Mouse (Mus musculus) MEL (cell line): ENCODE results near the gene Sass6. TPM values are rescaled to one million over a fixed set of nuclear protein-coding genes. Genes with fewer than 3 reads are reported as not detected.

Experiments used
- DNase-seq: peaks from one replicate; pipeline ENCODE4 v3.0.0; 2011; ENCODE audit warnings: low read depth, low spot score
- H3K27ac ChIP-seq: 2 replicates; pipeline ENCODE4 v1.5.1; 2012; ENCODE audit warnings: low read depth, mild to moderate bottlenecking, control low read depth, low read length, moderate library complexity; ENCODE audit not compliant: control insufficient read depth
- H3K27me3 ChIP-seq, 2 experiments: fragments of 150-350 bp in 1 of 2; sonication (generic) in 1 of 2; 2 replicates each; pipeline ENCODE4 v1.6.1; 2012; ENCODE audit warnings: low read length in 2 of 2, mild to moderate bottlenecking in 2 of 2, improper control_type of control experiment in 1 of 2, moderate library complexity in 1 of 2; ENCODE audit not compliant: insufficient read depth in 2 of 2, control insufficient read depth in 1 of 2
- H3K36me3 ChIP-seq, 2 experiments: 2 replicates each; pipeline ENCODE4 v1.6.1; 2012 to 2014; ENCODE audit warnings: low read length in 2 of 2, improper control_type of control experiment in 1 of 2, inconsistent platforms in 1 of 2, mild to moderate bottlenecking in 1 of 2; ENCODE audit not compliant: insufficient read depth in 2 of 2, control insufficient read depth in 1 of 2
- H3K4me1 ChIP-seq, 2 experiments: fragments of 150-350 bp in 1 of 2; sonication (generic) in 1 of 2; 2 replicates each; pipeline ENCODE4 v1.6.1; 2012; ENCODE audit warnings: low read length in 2 of 2, improper control_type of control experiment in 1 of 2, mild to moderate bottlenecking in 1 of 2; ENCODE audit not compliant: insufficient read depth in 2 of 2, control insufficient read depth in 1 of 2
- H3K4me3 ChIP-seq, 2 experiments: fragments of 150-350 bp in 1 of 2; sonication (generic) in 1 of 2; 2 replicates each; pipeline ENCODE4 v1.5.1; 2012; ENCODE audit warnings: low read depth in 2 of 2, low read length in 2 of 2, mild to moderate bottlenecking in 2 of 2, moderate library complexity in 2 of 2, control low read depth in 1 of 2, improper control_type of control experiment in 1 of 2; ENCODE audit not compliant: control insufficient read depth in 1 of 2, insufficient read depth in 1 of 2
- H3K79me2 ChIP-seq: 2 replicates; pipeline ENCODE4 v1.6.1; 2012; ENCODE audit warnings: mild to moderate bottlenecking, low read length, moderate library complexity; ENCODE audit not compliant: control insufficient read depth, poor library complexity, insufficient read depth
- H3K9ac ChIP-seq: 2 replicates; pipeline ENCODE4 v1.6.1; 2012; ENCODE audit warnings: low read depth, mild to moderate bottlenecking, control low read depth, low read length, moderate library complexity; ENCODE audit not compliant: control insufficient read depth, poor library complexity, severe bottlenecking
- H3K9me3 ChIP-seq: fragments of 150-350 bp; sonication (generic); replicated peaks from 2 replicates; pipeline ENCODE4 v1.6.1; 2012; ENCODE audit warnings: mild to moderate bottlenecking, low read length, improper control_type of control experiment, moderate library complexity; ENCODE audit not compliant: insufficient read depth
- ELF1 ChIP-seq: IDR thresholded peaks from 2 replicates; pipeline ENCODE4 v1.6.1; 2014; ENCODE audit warnings: low read depth, mild to moderate bottlenecking, inconsistent platforms, low read length, improper control_type of control experiment, moderate library complexity
- EP300 ChIP-seq, 2 experiments: IDR thresholded peaks; 2 replicates each; pipeline ENCODE4 v1.6.1; 2011; ENCODE audit warnings: improper control_type of control experiment in 2 of 2, low read length in 2 of 2, low read depth in 1 of 2, mild to moderate bottlenecking in 1 of 2
- GATA1 ChIP-seq: IDR thresholded peaks from 2 replicates; pipeline ENCODE4 v1.6.1; 2011; ENCODE audit warnings: low read depth, low read length, improper control_type of control experiment
- JUND ChIP-seq: IDR thresholded peaks from 2 replicates; pipeline ENCODE4 v1.6.1; 2011; ENCODE audit warnings: low read depth, mild to moderate bottlenecking, improper control_type of control experiment, low read length
- MAFK ChIP-seq: IDR thresholded peaks from 2 replicates; pipeline ENCODE4 v1.6.1; 2011; ENCODE audit warnings: low read depth, mild to moderate bottlenecking, low read length, improper control_type of control experiment, borderline replicate concordance
- MXI1 ChIP-seq: IDR thresholded peaks from 2 replicates; pipeline ENCODE4 v1.6.1; 2011; ENCODE audit warnings: mild to moderate bottlenecking, low read depth, low read length, improper control_type of control experiment
- MYB ChIP-seq: IDR thresholded peaks from 2 replicates; pipeline ENCODE4 v1.6.1; 2011; ENCODE audit warnings: mild to moderate bottlenecking, low read depth, low read length, improper control_type of control experiment
- NELFE ChIP-seq: IDR thresholded peaks from 2 replicates; pipeline ENCODE4 v1.6.1; 2011; ENCODE audit warnings: low read depth, low read length, improper control_type of control experiment
- NRF1 ChIP-seq: IDR thresholded peaks from 2 replicates; pipeline ENCODE4 v1.6.1; 2014; ENCODE audit warnings: low read depth, mild to moderate bottlenecking, inconsistent platforms, low read length, improper control_type of control experiment, moderate library complexity; ENCODE audit not compliant: poor library complexity, insufficient read depth, severe bottlenecking
- POLR2A ChIP-seq, 2 experiments: IDR thresholded peaks; 2 replicates each; pipeline ENCODE4 v1.6.1; 2011 to 2012; ENCODE audit warnings: low read length in 2 of 2, mild to moderate bottlenecking in 2 of 2, control low read depth in 1 of 2, improper control_type of control experiment in 1 of 2, low read depth in 1 of 2, moderate library complexity in 1 of 2; ENCODE audit not compliant: control insufficient read depth in 1 of 2, insufficient read depth in 1 of 2, poor library complexity in 1 of 2
- POLR2AphosphoS2 ChIP-seq: IDR thresholded peaks from 2 replicates; pipeline ENCODE4 v1.6.1; 2011; ENCODE audit warnings: low read length, improper control_type of control experiment
- POLR2AphosphoS5 ChIP-seq: IDR thresholded peaks from 2 replicates; pipeline ENCODE4 v1.6.1; 2012; ENCODE audit warnings: low read depth, borderline replicate concordance, mild to moderate bottlenecking, inconsistent platforms, low read length, moderate library complexity, mixed read lengths
- RAD21 ChIP-seq: IDR thresholded peaks from 2 replicates; pipeline ENCODE4 v1.6.1; 2011; ENCODE audit warnings: mild to moderate bottlenecking, low read depth, low read length, improper control_type of control experiment
- RCOR1 ChIP-seq: IDR thresholded peaks from 2 replicates; pipeline ENCODE4 v1.6.1; 2012; ENCODE audit warnings: low read depth, mild to moderate bottlenecking, inconsistent platforms, low read length, improper control_type of control experiment
- SIN3A ChIP-seq: IDR thresholded peaks from 2 replicates; pipeline ENCODE4 v1.6.1; 2012; ENCODE audit warnings: low read length, improper control_type of control experiment, inconsistent platforms
- SMC3 ChIP-seq: IDR thresholded peaks from 2 replicates; pipeline ENCODE4 v1.6.1; 2011; ENCODE audit warnings: low read depth, low read length, improper control_type of control experiment
- TCF12 ChIP-seq: IDR thresholded peaks from 2 replicates; pipeline ENCODE4 v1.6.1; 2014; ENCODE audit warnings: low read depth, mild to moderate bottlenecking, inconsistent platforms, low read length, improper control_type of control experiment, moderate library complexity
- USF1 ChIP-seq: IDR thresholded peaks from 2 replicates; pipeline ENCODE4 v1.6.1; 2014; ENCODE audit warnings: low read depth, mild to moderate bottlenecking, inconsistent platforms, low read length, improper control_type of control experiment, moderate library complexity
- USF2 ChIP-seq, 2 experiments: IDR thresholded peaks; 2 replicates each; pipeline ENCODE4 v1.6.1; 2011 to 2012; ENCODE audit warnings: improper control_type of control experiment in 2 of 2, low read length in 2 of 2, borderline replicate concordance in 1 of 2, inconsistent platforms in 1 of 2, low read depth in 1 of 2, mild to moderate bottlenecking in 1 of 2; ENCODE audit not compliant: insufficient read depth in 1 of 2
- ZNF384 ChIP-seq: IDR thresholded peaks from 2 replicates; pipeline ENCODE4 v1.6.1; 2012; ENCODE audit warnings: low read depth, mild to moderate bottlenecking, inconsistent platforms, low read length, improper control_type of control experiment
- polyA plus RNA-seq, 2 experiments: library from polyadenylated mRNA; stranded (reverse) in 1 of 2; unstranded in 1 of 2; fragments of >175 nt in 1 of 2; fragments of >200 nt in 1 of 2; gene quantifications; 2 replicates each; pipeline versions ENCODE4 v1.2.1 to v1.2.4; 2012; ENCODE audit warnings: low replicate concordance in 2 of 2, low read depth in 1 of 2; ENCODE audit not compliant: insufficient read length in 2 of 2, insufficient read depth in 1 of 2, missing spikeins in 1 of 2
- total RNA-seq: library from RNA; depleted of rRNA; stranded (reverse); fragments of 300-350 nt; gene quantifications from 2 replicates; pipeline ENCODE4 v1.2.3, GENCODE M21; 2012

Gene Sass6
- total and polyA plus RNA-seq, 3 experiments = 8.5 to 15.4 TPM; not detected in 1

- Histone ChIP-seq H3K79me2 (no peaks in the 10 kb centered on the region), H3K4me3 (no peak overlapping the region), H3K4me1 (peaks cover 0 to 8% of the 10 kb centered on the region in 2 experiments; a peak in 3 of 4 replicates), H3K9ac (no peak overlapping the region), H3K9me3 (no peaks in the 10 kb centered on the region), H3K36me3 (peaks cover 17 to 45% of the 10 kb centered on the region in 2 experiments), H3K27me3 (no peaks in the 10 kb centered on the region), H3K27ac (no peak overlapping the region)
- TF ChIP-seq RCOR1 (peak; percentile 81; the same call in 1 of the 2 replicates), EP300 (IDR thresholded peaks at IDR 0.05; ENCODE audit: low read depth in 1 of 2, low read length in 2 of 2) (peak in 1 of 2 experiments; percentile 45; a peak in 1 of 4 replicates), GATA1 (peak; percentile 55), POLR2AphosphoS5 (no peak), TCF12 (peak; percentile 47; the same call in 1 of the 2 replicates), POLR2A (IDR thresholded peaks at IDR 0.05; ENCODE audit: control insufficient read depth in 1 of 2, insufficient read depth in 1 of 2, low read depth in 1 of 2, low read length in 2 of 2, poor library complexity in 1 of 2) (no peak)
- peak; percentile 45 for DNase-seq
Observed at GRCm38 (mm10) chr3:116642373-116642772, 47.6 kb downstream of the Sass6 start.

DNA sequence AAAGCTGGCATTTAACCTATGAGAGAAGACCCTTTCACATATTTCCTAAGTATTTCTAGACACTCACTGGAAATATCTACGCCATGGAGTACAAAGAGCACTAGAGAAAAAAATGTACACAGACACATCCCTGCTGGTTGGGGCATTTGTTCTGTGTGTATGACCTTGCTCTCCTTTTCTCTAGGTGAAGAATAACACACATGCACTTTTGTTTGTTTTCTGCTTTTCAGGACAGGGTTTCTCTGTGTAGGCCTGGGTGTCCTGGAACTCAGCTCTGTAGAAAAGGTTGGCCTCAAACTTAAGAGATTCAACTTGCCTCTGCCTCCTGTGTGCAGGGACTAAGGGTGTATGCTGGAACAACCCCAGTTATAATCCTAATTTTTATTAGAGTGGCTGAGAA, 51.6 kb downstream of the Sass6 start:
- H3K36me3 ChIP-seq = peaks cover 15 to 32% of the 10 kb centered on the region in 2 experiments
- no peaks in the 10 kb centered on the region for H3K27me3 ChIP-seq
- TF ChIP-seq POLR2AphosphoS2 (no peak), JUND (no peak), MXI1 (no peak), POLR2A (IDR thresholded peaks at IDR 0.05; ENCODE audit: control insufficient read depth in 1 of 2, insufficient read depth in 1 of 2, low read depth in 1 of 2, low read length in 2 of 2, poor library complexity in 1 of 2) (no peak), MAFK (no peak), RAD21 (no peak), USF1 (no peak), NRF1 (no peak), SMC3 (no peak), GATA1 (no peak)
- no peak overlapping the region for H3K4me3 ChIP-seq
- no peaks in the 10 kb centered on the region for H3K9me3 ChIP-seq
- H3K79me2 ChIP-seq = peaks cover 8% of the 10 kb centered on the region
- H3K4me1 ChIP-seq = peaks cover 0 to 8% of the 10 kb centered on the region in 2 experiments; a peak in 3 of 4 replicates
- no peak for DNase-seq
- H3K27ac ChIP-seq = no peak overlapping the region
- H3K9ac ChIP-seq = no peak overlapping the region

DNA sequence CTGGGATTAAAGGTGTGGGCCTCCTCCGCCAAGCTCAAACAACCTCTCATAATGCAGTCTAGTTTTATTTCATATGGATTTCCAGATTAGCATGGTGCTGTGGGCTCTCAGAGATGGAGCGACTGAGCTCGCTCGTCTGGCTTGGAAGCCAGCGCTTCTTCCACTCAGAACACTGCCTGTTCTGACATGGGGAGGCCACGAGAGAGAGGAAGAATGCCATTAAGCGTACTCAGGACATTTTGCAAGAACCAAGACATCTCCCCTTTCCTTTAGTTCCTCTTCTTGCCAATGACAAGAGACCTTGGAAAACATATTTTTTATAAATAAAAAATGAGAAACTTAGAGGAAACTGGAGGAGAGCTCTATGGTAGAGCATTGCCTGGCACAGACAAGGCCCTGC, 54.0 kb downstream of the Sass6 start:
- no peaks in the 10 kb centered on the region for H3K9me3 ChIP-seq
- no peaks in the 10 kb centered on the region for H3K27me3 ChIP-seq
- peaks cover 29% of the 10 kb centered on the region for H3K79me2 ChIP-seq
- no peak overlapping the region for H3K4me3 ChIP-seq
- no peak for DNase-seq
- TF ChIP-seq MXI1 (no peak), ELF1 (no peak), USF2 (IDR thresholded peaks at IDR 0.05; ENCODE audit: borderline replicate concordance in 1 of 2, insufficient read depth in 1 of 2, low read depth in 1 of 2, low read length in 2 of 2) (no peak), RCOR1 (no peak), ZNF384 (no peak), MYB (no peak), POLR2AphosphoS2 (no peak), NELFE (no peak), SIN3A (no peak)
- H3K9ac ChIP-seq = no peak overlapping the region
- H3K36me3 ChIP-seq = peaks cover 8 to 22% of the 10 kb centered on the region in 2 experiments
- peaks cover 2 to 3% of the 10 kb centered on the region in 2 experiments for H3K4me1 ChIP-seq
- no peak overlapping the region for H3K27ac ChIP-seq
